Mouse (Mus musculus): ENCODE measurements around the gene Taf6. TPM values are rescaled to one million over a fixed set of nuclear protein-coding genes. Genes with fewer than 3 reads are reported as not detected.

Taf6 gene
- polyA plus RNA-seq, 1 experiment from 2014 or later: 115 TPM

- Histone ChIP-seq H3K4me2 (no peak overlapping the region), H3K27me3 (no peaks in the 10 kb centered on the region), H3K36me3 (ENCODE audit: poor library complexity, severe bottlenecking) (no peaks in the 10 kb centered on the region), H3K4me3 (no peak overlapping the region), H3K9ac (no peak overlapping the region), H3K9me3 (replicated peaks) (peaks cover 9% of the 10 kb centered on the region; the same call in 1 of the 2 replicates), H3K27ac (no peak overlapping the region), H3K4me1 (no peaks in the 10 kb centered on the region)
- ATAC-seq: no peak
- WGBS: 81% methylated on average over 1 of the region's 1 CpGs
Observed at GRCm38 (mm10) chr5:138207253-138207652, 20.0 kb upstream of the Taf6 start.

GRCm38 (mm10) chr5:138202086-138202485 lies 14.8 kb upstream of the Taf6 start:
- H3K36me3 ChIP-seq (ENCODE audit: poor library complexity, severe bottlenecking): no peaks in the 10 kb centered on the region
- no peak overlapping the region for H3K27ac ChIP-seq
- no peak overlapping the region for H3K9ac ChIP-seq
- H3K27me3 ChIP-seq: no peaks in the 10 kb centered on the region
- no peaks in the 10 kb centered on the region for H3K4me1 ChIP-seq
- ATAC-seq: no peak
- H3K4me2 ChIP-seq: no peak overlapping the region
- H3K9me3 ChIP-seq (replicated peaks): peaks cover 9% of the 10 kb centered on the region; the same call in 1 of the 2 replicates
- no peak overlapping the region for H3K4me3 ChIP-seq
- WGBS: 83% methylated on average over 3 of the region's 3 CpGs

- Histone ChIP-seq H3K9ac (no peak overlapping the region), H3K4me2 (no peak overlapping the region), H3K27ac (no peak overlapping the region), H3K9me3 (replicated peaks) (peaks cover 3% of the 10 kb centered on the region; the same call in 1 of the 2 replicates), H3K4me1 (peaks cover 10% of the 10 kb centered on the region), H3K36me3 (ENCODE audit: poor library complexity, severe bottlenecking) (no peaks in the 10 kb centered on the region), H3K4me3 (no peak overlapping the region), H3K27me3 (no peaks in the 10 kb centered on the region)
- no peak for ATAC-seq
- 10% methylated on average over 1 of the region's 1 CpGs for WGBS
Observed at GRCm38 (mm10) chr5:138199576-138199975, 12.3 kb upstream of the Taf6 start.

GRCm38 (mm10) chr5:138195463-138195862 lies 8.2 kb upstream of the Taf6 start:
- Histone ChIP-seq H3K27me3 (no peaks in the 10 kb centered on the region), H3K27ac (peak overlapping the region; percentile 81; the same call in 1 of the 2 replicates), H3K4me1 (peaks cover 16% of the 10 kb centered on the region), H3K9me3 (replicated peaks) (no peaks in the 10 kb centered on the region), H3K9ac (peak overlapping the region; percentile 91; the same call in 1 of the 2 replicates), H3K4me2 (peak overlapping the region; percentile 96), H3K4me3 (peak overlapping the region; percentile 77), H3K36me3 (ENCODE audit: poor library complexity, severe bottlenecking) (peaks cover 28% of the 10 kb centered on the region)
- ATAC-seq: no peak
- 80% methylated on average over 7 of the region's 7 CpGs for WGBS

DNA sequence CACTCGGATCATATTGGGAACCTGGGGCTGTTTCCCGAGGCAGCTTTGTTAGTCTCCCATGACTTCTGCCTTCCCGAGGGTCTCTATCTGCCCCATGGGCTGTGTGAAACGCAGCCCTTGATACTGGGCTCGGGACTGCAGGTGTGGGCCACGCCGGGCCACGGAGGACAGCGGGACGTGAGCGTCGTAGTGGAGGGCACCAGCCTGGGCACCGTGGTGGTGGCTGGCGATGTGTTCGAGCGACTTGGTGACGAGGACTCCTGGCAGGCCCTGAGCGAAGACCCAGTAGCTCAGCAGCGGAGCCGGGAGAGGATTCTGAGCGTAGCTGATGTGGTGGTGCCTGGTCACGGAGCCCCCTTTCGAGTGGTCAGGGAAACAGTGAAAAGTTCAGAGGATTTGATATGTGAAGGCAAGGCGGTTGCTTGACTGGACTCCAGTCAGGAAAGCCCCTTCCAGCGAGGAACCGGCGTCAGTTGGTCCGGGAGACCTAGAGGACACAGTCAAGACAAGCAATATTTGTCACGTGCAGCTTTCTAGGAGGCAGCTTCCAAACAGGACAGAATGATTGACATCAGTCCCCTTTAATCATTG lies 7.6 kb upstream of the Taf6 start:
- Histone ChIP-seq H3K9me3 (replicated peaks) (no peaks in the 10 kb centered on the region), H3K27me3 (no peaks in the 10 kb centered on the region), H3K27ac (peak overlapping the region; percentile 81), H3K4me2 (peak overlapping the region; percentile 96), H3K36me3 (ENCODE audit: poor library complexity, severe bottlenecking) (peaks cover 32% of the 10 kb centered on the region), H3K4me3 (peak overlapping the region; percentile 77), H3K4me1 (peaks cover 16% of the 10 kb centered on the region), H3K9ac (peak overlapping the region; percentile 91)
- 2% methylated on average over 29 of the region's 29 CpGs for WGBS
- peak; percentile 72 for ATAC-seq

GRCm38 (mm10) chr5:138193771-138194727 lies 6.8 kb upstream of the Taf6 start, which contains the start of gene Mblac1:
TSS of gene Mblac1 (plus strand) at chr5:138194314.
- H3K4me2 ChIP-seq: peak within 1 kb of the TSS; percentile 96
- peak; percentile 87 for ATAC-seq
- H3K9me3 ChIP-seq (replicated peaks): no peaks in the 10 kb centered on the region
- peaks cover 17% of the 10 kb centered on the region for H3K4me1 ChIP-seq
- peak within 1 kb of the TSS; percentile 77 for H3K4me3 ChIP-seq
- peak within 1 kb of the TSS; percentile 81 for H3K27ac ChIP-seq
- H3K36me3 ChIP-seq (ENCODE audit: poor library complexity, severe bottlenecking): peaks cover 36% of the 10 kb centered on the region
- 8% methylated on average over 54 of the region's 54 CpGs for WGBS
- no peaks in the 10 kb centered on the region for H3K27me3 ChIP-seq
- H3K9ac ChIP-seq: peak within 1 kb of the TSS; percentile 91

DNA sequence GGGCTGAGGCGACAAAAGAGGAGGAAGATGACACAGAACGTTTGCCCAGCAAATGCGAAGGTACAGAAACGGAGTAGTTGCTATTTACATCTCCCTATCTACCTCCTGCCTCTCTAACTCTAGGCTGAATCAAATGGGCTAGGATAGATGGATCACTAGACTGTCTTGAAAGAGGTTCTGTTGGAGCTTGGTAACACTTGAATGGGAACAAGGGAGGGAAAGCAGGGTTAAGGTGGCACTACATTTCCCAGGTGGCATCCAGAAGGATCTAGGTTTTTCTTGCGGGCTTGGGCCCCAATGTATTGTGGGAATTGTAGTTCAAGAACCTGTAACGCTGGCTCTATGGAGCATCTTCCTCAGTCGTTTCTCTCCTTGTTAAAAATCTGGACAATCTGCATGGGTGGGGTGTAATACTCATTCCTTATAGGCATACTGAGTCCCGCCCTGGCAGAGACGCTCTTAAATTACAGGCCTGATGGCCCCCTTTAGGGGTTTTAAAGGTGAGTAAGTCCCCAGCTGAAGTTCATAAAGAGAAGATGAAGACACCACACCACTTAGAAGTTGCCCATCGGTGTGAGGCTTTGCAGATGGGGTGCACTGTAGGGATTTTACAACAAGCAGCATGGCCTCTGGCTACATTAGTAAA lies 533 bp upstream of the Taf6 start:
- H3K9me3 ChIP-seq (replicated peaks): no peaks in the 10 kb centered on the region
- peaks cover 21% of the 10 kb centered on the region for H3K4me1 ChIP-seq
- peak overlapping the region; percentile 65 for H3K27ac ChIP-seq
- peak; percentile 88 for ATAC-seq
- H3K9ac ChIP-seq: peak overlapping the region; percentile 79
- peaks cover 47% of the 10 kb centered on the region for H3K36me3 ChIP-seq (ENCODE audit: poor library complexity, severe bottlenecking)
- H3K4me2 ChIP-seq: peak overlapping the region; percentile 74
- H3K4me3 ChIP-seq: peak overlapping the region; percentile 85
- H3K27me3 ChIP-seq: no peaks in the 10 kb centered on the region
- 0% methylated on average over 10 of the region's 10 CpGs for WGBS

DNA sequence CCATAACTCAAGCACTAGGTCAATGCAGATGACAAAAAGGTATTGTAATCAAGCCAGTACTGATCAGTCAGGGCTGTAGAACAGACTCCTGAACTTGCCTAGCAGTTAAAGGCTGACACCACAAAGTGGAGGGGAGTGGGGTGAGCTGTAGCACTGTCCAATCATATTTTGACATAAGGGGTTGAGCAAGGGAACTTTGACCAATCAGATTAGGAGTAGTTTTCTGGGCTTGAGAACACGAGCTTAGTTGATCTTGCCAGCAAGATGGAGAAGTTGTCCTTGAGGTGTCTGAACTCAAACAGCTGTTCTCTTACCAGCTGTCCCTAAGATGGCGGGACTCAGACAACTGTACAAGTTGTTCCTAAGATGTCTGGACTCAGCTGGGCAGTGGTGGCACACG lies 14.0 kb downstream of the Taf6 start:
- 0 out of 2 replicates have a peak overlapping the region, but pooled peaks have one; percentile 78 for H3K4me3 ChIP-seq
- peaks cover 57% of the 10 kb centered on the region for H3K36me3 ChIP-seq (ENCODE audit: poor library complexity, severe bottlenecking)
- no peaks in the 10 kb centered on the region for H3K9me3 ChIP-seq (replicated peaks)
- H3K27me3 ChIP-seq: no peaks in the 10 kb centered on the region
- peaks cover 37% of the 10 kb centered on the region for H3K4me1 ChIP-seq
- H3K9ac ChIP-seq: no peak overlapping the region
- 87% methylated on average over 3 of the region's 3 CpGs for WGBS
- H3K4me2 ChIP-seq: peak overlapping the region; percentile 87
- ATAC-seq: no peak
- H3K27ac ChIP-seq: no peak overlapping the region

DNA sequence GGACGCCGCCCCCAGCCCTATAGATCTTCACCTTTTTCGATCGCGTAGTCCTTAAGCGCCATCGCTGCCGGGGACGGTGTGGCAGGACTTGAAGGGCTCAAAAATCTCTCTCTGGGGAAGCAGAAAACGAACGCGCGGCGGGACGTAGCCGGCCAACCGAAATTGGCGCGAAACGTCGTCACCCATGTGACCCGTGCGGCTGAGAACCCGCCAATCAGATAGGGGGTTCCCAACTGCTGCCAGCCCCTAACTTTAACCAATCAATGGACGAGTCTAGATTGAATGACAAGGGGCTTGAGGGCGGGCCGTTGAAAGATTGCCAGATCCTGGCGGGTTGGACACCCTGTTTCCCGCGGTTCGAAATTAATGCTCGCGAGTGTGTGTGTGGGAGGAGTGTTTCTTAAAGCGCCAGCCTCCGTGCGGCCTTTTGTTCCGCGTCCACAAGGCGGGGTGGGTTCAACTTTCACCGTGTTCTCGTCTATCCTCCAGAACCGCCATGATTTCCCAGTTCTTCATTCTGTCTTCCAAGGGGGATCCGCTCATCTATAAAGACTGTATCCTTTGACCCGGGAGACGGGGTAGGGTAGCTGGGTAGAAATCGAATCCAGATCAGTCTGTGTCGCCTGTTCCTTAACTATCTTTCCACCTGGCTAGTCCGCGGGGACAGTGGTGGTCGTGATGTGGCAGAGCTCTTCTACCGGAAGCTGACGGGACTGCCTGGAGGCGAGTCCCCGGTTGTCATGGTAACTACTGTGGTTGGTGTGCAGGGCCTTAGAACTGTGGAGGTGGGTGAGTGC lies 15.4 kb downstream of the Taf6 start, which contains the start of the genes Ap4m1 and Mcm7:
Ap4m1 (plus strand) TSS at position 308 of the 797 bp plus-strand sequence.
Mcm7 (minus strand) TSS at position 728 of the 797 bp plus-strand sequence.
- ATAC-seq: peak; percentile 93
- peak within 1 kb of the TSS; percentile 87 for H3K4me2 ChIP-seq
- peaks cover 37% of the 10 kb centered on the region for H3K4me1 ChIP-seq
- no peaks in the 10 kb centered on the region for H3K27me3 ChIP-seq
- H3K27ac ChIP-seq: peak within 1 kb of the TSS; percentile 95
- H3K9me3 ChIP-seq (replicated peaks): no peaks in the 10 kb centered on the region
- H3K4me3 ChIP-seq: peak within 1 kb of the TSS; percentile 78
- peak within 1 kb of the TSS; percentile 79 for H3K9ac ChIP-seq
- H3K36me3 ChIP-seq (ENCODE audit: poor library complexity, severe bottlenecking): peaks cover 57% of the 10 kb centered on the region
- WGBS: under 1% methylated on average over 54 of the region's 54 CpGs

- ATAC-seq: peak; percentile 88
- peak overlapping the region; percentile 95 for H3K27ac ChIP-seq
- H3K4me1 ChIP-seq: peaks cover 37% of the 10 kb centered on the region
- under 1% methylated on average over 47 of the region's 47 CpGs for WGBS
- no peaks in the 10 kb centered on the region for H3K27me3 ChIP-seq
- H3K9ac ChIP-seq: peak overlapping the region; percentile 79
- H3K4me3 ChIP-seq: peak overlapping the region; percentile 78
- peaks cover 57% of the 10 kb centered on the region for H3K36me3 ChIP-seq (ENCODE audit: poor library complexity, severe bottlenecking)
- H3K9me3 ChIP-seq (replicated peaks): no peaks in the 10 kb centered on the region
- H3K4me2 ChIP-seq: peak overlapping the region; percentile 87
Observed at GRCm38 (mm10) chr5:138170936-138171561, 16.2 kb downstream of the Taf6 start.

DNA sequence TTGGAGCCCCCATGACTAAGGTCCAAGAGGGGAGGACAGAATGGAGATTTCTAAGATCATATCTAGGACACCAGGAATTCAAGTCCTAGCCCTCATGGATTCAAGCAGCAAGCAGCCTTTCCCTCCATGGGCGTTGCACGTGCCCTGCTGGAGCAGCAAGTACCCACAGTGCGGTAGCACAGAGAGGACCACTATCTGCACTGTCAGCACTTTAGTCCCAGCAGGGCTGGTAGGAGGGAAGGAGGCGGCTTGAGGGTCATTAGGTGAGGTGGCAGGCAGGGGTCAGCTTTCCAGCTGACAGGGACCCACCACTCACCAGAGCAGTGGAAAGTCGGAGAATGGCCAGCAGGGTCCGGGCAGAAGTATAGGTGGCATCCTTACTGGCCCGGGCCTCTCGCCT lies 21.7 kb downstream of the Taf6 start:
- Histone ChIP-seq H3K4me1 (peaks cover 22% of the 10 kb centered on the region), H3K4me2 (no peak overlapping the region), H3K9me3 (replicated peaks) (no peaks in the 10 kb centered on the region), H3K27me3 (no peaks in the 10 kb centered on the region), H3K36me3 (ENCODE audit: poor library complexity, severe bottlenecking) (peaks cover 74% of the 10 kb centered on the region), H3K9ac (peak overlapping the region; percentile 13; the same call in 1 of the 2 replicates), H3K27ac (no peak overlapping the region), H3K4me3 (no peak overlapping the region)
- no peak for ATAC-seq
- WGBS: 80% methylated on average over 8 of the region's 8 CpGs
